In genomic region chr9:103996496-103996895, GRCm38 (mm10) we compare ENCODE assay signal across 11 mouse cellular contexts. TPM values are rescaled to one million over a fixed set of nuclear protein-coding genes. Genes with fewer than 3 reads are reported as not detected.
DNase-seq lines count a peak whose midpoint lies in the region; ATAC-seq lines count a peak whose summit lies in the region.
"Had no signal": no experiment of that assay in that cellular context is flagged by ENCODE, and none has a peak within 500 bp of the region (broad histone marks: within the 10 kb centered on the region; RNA-seq: fewer than 3 reads in every experiment).

No protein-coding gene starts in this region.

- no peak overlapping the region for H3K9ac ChIP-seq in midbrain, embryonic 14.5 days (replicated peaks; ENCODE audit: low read length)
- H3K9ac ChIP-seq in midbrain, embryonic 13.5 days (replicated peaks): no peak overlapping the region
- H3K9ac ChIP-seq: embryonic facial prominence, embryonic 13.5 days; liver, embryonic 15.5 days had no signal

- peak; percentile 54 to 79 for DNase-seq in heart, postnatal 10 days
- no peak for DNase-seq in heart, embryonic 10.5 days (ENCODE audit: low spot score)
- peak; percentile 92 for DNase-seq in midbrain, embryonic 14.5 days
- peak; percentile 32 for DNase-seq in Muller cell, postnatal 12 days (ENCODE audit: inconsistent ontology term)
- DNase-seq in cerebellum, postnatal 25 days: peak; percentile 36 to 73
- DNase-seq in lung, postnatal 25 days (ENCODE audit: low spot score): peak; percentile 42

- H3K36me3 ChIP-seq in heart, embryonic 10.5 days: no peaks in the 10 kb centered on the region
- H3K36me3 ChIP-seq in midbrain, embryonic 14.5 days (ENCODE audit: control insufficient read depth, insufficient read depth, low read length): no peaks in the 10 kb centered on the region
- no peaks in the 10 kb centered on the region for H3K36me3 ChIP-seq in midbrain, embryonic 13.5 days
- H3K36me3 ChIP-seq: embryonic facial prominence, embryonic 13.5 days; liver, embryonic 15.5 days had no signal

- H3K4me1 ChIP-seq in heart, embryonic 10.5 days: peaks cover 14% of the 10 kb centered on the region
- no peaks in the 10 kb centered on the region for H3K4me1 ChIP-seq in midbrain, embryonic 14.5 days (ENCODE audit: control insufficient read depth, insufficient read depth, low read length)
- 0 out of 2 replicates have a peak, but pooled peaks cover 3% of the 10 kb centered on the region for H3K4me1 ChIP-seq in midbrain, embryonic 13.5 days (replicated peaks)
- H3K4me1 ChIP-seq: embryonic facial prominence, embryonic 13.5 days; liver, embryonic 15.5 days had no signal

- H3K9me3 ChIP-seq in heart, embryonic 10.5 days: no peaks in the 10 kb centered on the region
- no peaks in the 10 kb centered on the region for H3K9me3 ChIP-seq in midbrain, embryonic 14.5 days (ENCODE audit: control insufficient read depth, low read length)
- no peaks in the 10 kb centered on the region for H3K9me3 ChIP-seq in midbrain, embryonic 13.5 days
- H3K9me3 ChIP-seq: embryonic facial prominence, embryonic 13.5 days; liver, embryonic 15.5 days had no signal

- WGBS in heart, embryonic 10.5 days: 9% methylated on average over 2 of the region's 2 CpGs
- WGBS in midbrain, embryonic 14.5 days: 13% methylated on average over 2 of the region's 2 CpGs
- 9% methylated on average over 2 of the region's 2 CpGs for WGBS in midbrain, embryonic 13.5 days

- no peak overlapping the region for H3K4me2 ChIP-seq in midbrain, embryonic 14.5 days (ENCODE audit: low read length)
- H3K4me2 ChIP-seq in midbrain, embryonic 13.5 days (replicated peaks): no peak overlapping the region
- H3K4me2 ChIP-seq: embryonic facial prominence, embryonic 13.5 days; liver, embryonic 15.5 days had no signal

- no peaks in the 10 kb centered on the region for H3K27me3 ChIP-seq in heart, embryonic 10.5 days (ENCODE audit: insufficient read depth, poor library complexity, severe bottlenecking)
- H3K27me3 ChIP-seq in midbrain, embryonic 14.5 days (ENCODE audit: control insufficient read depth, insufficient read depth, low read length): no peaks in the 10 kb centered on the region
- peaks cover 22% of the 10 kb centered on the region for H3K27me3 ChIP-seq in midbrain, embryonic 13.5 days
- H3K27me3 ChIP-seq: embryonic facial prominence, embryonic 13.5 days; liver, embryonic 15.5 days had no signal

- H3K4me3 ChIP-seq in heart, embryonic 10.5 days: no peak overlapping the region
- H3K4me3 ChIP-seq in midbrain, embryonic 14.5 days (replicated peaks; ENCODE audit: low read depth, low read length): no peak overlapping the region
- no peak overlapping the region for H3K4me3 ChIP-seq in midbrain, embryonic 13.5 days (replicated peaks)
- H3K4me3 ChIP-seq: embryonic facial prominence, embryonic 13.5 days; liver, embryonic 15.5 days had no signal

- intact Hi-C loops in heart, postnatal 10 days (cut with DNase I): loop anchor here (1.0 to 2.0 kb wide), 4 partner anchors 238 to 506 kb away; no protein-coding TSS in a partner anchor

- no peak overlapping the region for H3K27ac ChIP-seq in heart, embryonic 10.5 days
- no peak overlapping the region for H3K27ac ChIP-seq in midbrain, embryonic 14.5 days (replicated peaks; ENCODE audit: low read depth, low read length)
- no peak overlapping the region for H3K27ac ChIP-seq in midbrain, embryonic 13.5 days
- H3K27ac ChIP-seq: embryonic facial prominence, embryonic 13.5 days; liver, embryonic 15.5 days had no signal

- no peak for ATAC-seq in midbrain, embryonic 14.5 days (ENCODE audit: low FRiP score, low TSS enrichment)
- no peak for ATAC-seq in midbrain, embryonic 13.5 days
- ATAC-seq in erythroid progenitor cell, adult 5-6 weeks (replicated peaks; ENCODE audit: low FRiP score, poor library complexity, severe bottlenecking): no peak

RNA-seq across cellular contexts. Expression of gene Nphp3, which starts 5.8 kb away (rescaled TPM):
- total RNA-seq in heart, postnatal 10 days (2021): 1 to 10 TPM; 4.8 to 5.6 TPM
- polyA plus RNA-seq in heart, embryonic 10.5 days (2016; fragmentation: Nextera tagmentation; extraction: Ambion mirVana): 4.7 and 5.4 TPM in 2 replicates
- polyA plus RNA-seq in midbrain, embryonic 14.5 days (2014; fragmentation: Nextera tagmentation; extraction: Ambion mirVana): 2.4 and 3.3 TPM in 2 replicates
- polyA plus RNA-seq in midbrain, embryonic 13.5 days (2015; fragmentation: Nextera tagmentation; extraction: Ambion mirVana): 2.8 and 3.3 TPM in 2 replicates
- total RNA-seq in erythroid progenitor cell, adult 5-6 weeks (2015; ENCODE audit: low replicate concordance): not detected in 2 replicates
- 2.7 TPM in 1 of 2 replicates, not detected in the other for total RNA-seq in erythroid progenitor cell, adult 5-6 weeks (2017; ENCODE audit: low replicate concordance)

RNA-seq across cellular contexts. Expression of gene Gm28305, which starts 44.0 kb away (rescaled TPM):
- total RNA-seq in heart, postnatal 10 days (2021): not detected
- not detected in 2 replicates for polyA plus RNA-seq in heart, embryonic 10.5 days (2016; fragmentation: Nextera tagmentation; extraction: Ambion mirVana)
- polyA plus RNA-seq in midbrain, embryonic 14.5 days (2014; fragmentation: Nextera tagmentation; extraction: Ambion mirVana): not detected in 2 replicates
- polyA plus RNA-seq in midbrain, embryonic 13.5 days (2015; fragmentation: Nextera tagmentation; extraction: Ambion mirVana): not detected in 2 replicates
- not detected in 2 replicates for total RNA-seq in erythroid progenitor cell, adult 5-6 weeks (2015; ENCODE audit: low replicate concordance)
- not detected in 2 replicates for total RNA-seq in erythroid progenitor cell, adult 5-6 weeks (2017; ENCODE audit: low replicate concordance)
- polyA plus RNA-seq: embryonic facial prominence, embryonic 13.5 days; liver, embryonic 15.5 days; stomach, embryonic 16.5 days had no signal
